Mouse (Mus musculus) CH12.LX (cell line): ENCODE data around the gene Klk6. TPM values are rescaled to one million over a fixed set of nuclear protein-coding genes. Genes with fewer than 3 reads are reported as not detected.

Experiments used
- DNase-seq: peaks from one replicate; pipeline ENCODE4 v3.0.0-alpha.2; 2013; ENCODE audit errors: extremely low read depth
- H3K27ac ChIP-seq: 2 replicates; pipeline ENCODE4 v1.5.1; 2012; ENCODE audit warnings: low read depth, mild to moderate bottlenecking, control low read depth, moderate library complexity; ENCODE audit not compliant: insufficient read depth
- H3K27me3 ChIP-seq: replicated peaks from 2 replicates; pipeline ENCODE3; 2012; ENCODE audit warnings: inconsistent platforms
- H3K36me3 ChIP-seq, 2 experiments: replicated peaks in 1 of 2; 2 replicates each; pipeline versions ENCODE3 to v1.6.1; 2012; ENCODE audit warnings: inconsistent platforms in 1 of 2, low read length in 1 of 2, mild to moderate bottlenecking in 1 of 2, mixed read lengths in 1 of 2, moderate library complexity in 1 of 2; ENCODE audit not compliant: control insufficient read depth in 1 of 2, insufficient read depth in 1 of 2
- H3K4me1 ChIP-seq, 2 experiments: 2 replicates each; pipeline ENCODE4 v1.6.1; 2012; ENCODE audit warnings: inconsistent platforms in 1 of 2, moderate library complexity in 1 of 2; ENCODE audit not compliant: insufficient read depth in 2 of 2, control insufficient read depth in 1 of 2
- H3K4me2 ChIP-seq: 2 replicates; pipeline ENCODE4 v1.6.1; 2012; ENCODE audit warnings: low read depth, mild to moderate bottlenecking, control low read depth; ENCODE audit not compliant: poor library complexity, insufficient read depth, severe bottlenecking
- H3K4me3 ChIP-seq, 3 experiments: fragments of 150-350 bp in 1 of 3; sonication (generic) in 1 of 3; replicated peaks in 1 of 3; 2 replicates each; pipeline versions ENCODE3 to v1.5.1; 2011 to 2012; ENCODE audit warnings: low read depth in 2 of 3, low read length in 2 of 3, mild to moderate bottlenecking in 2 of 3, moderate library complexity in 2 of 3, control low read depth in 1 of 3, improper control_type of control experiment in 1 of 3, inconsistent platforms in 1 of 3, mixed read lengths in 1 of 3; ENCODE audit not compliant: poor library complexity in 1 of 3
- H3K79me2 ChIP-seq: replicated peaks from 2 replicates; pipeline ENCODE4 v1.6.1; 2012; ENCODE audit warnings: mild to moderate bottlenecking, moderate library complexity; ENCODE audit not compliant: control insufficient read depth, poor library complexity, insufficient read depth, severe bottlenecking; ENCODE audit errors: extremely low read depth
- H3K9ac ChIP-seq: 2 replicates; pipeline ENCODE4 v1.6.1; 2012; ENCODE audit warnings: low read depth, mild to moderate bottlenecking, control low read depth, moderate library complexity; ENCODE audit not compliant: insufficient read depth
- H3K9me3 ChIP-seq: replicated peaks from 2 replicates; pipeline ENCODE3; 2012; ENCODE audit warnings: low read length, inconsistent platforms, mixed read lengths
- CHD2 ChIP-seq: IDR thresholded peaks from 2 replicates; pipeline ENCODE4 v1.6.1; 2011; ENCODE audit warnings: low read length, improper control_type of control experiment
- CTCF ChIP-seq, 2 experiments: IDR thresholded peaks in 1 of 2; conservative IDR thresholded peaks in 1 of 2; 2 replicates each; pipeline ENCODE4 v1.5.1; 2011 to 2012; ENCODE audit warnings: low read depth in 2 of 2, low read length in 2 of 2, improper control_type of control experiment in 1 of 2, inconsistent platforms in 1 of 2, mild to moderate bottlenecking in 1 of 2, moderate library complexity in 1 of 2
- ETS1 ChIP-seq: conservative IDR thresholded peaks from 2 replicates; pipeline ENCODE4 v1.6.1; 2012; ENCODE audit warnings: low read depth, mild to moderate bottlenecking, inconsistent platforms, low read length, improper control_type of control experiment, moderate library complexity
- JUND ChIP-seq: conservative IDR thresholded peaks from 2 replicates; pipeline ENCODE4 v1.6.1; 2011; ENCODE audit warnings: low read depth, low read length, improper control_type of control experiment
- KAT2A ChIP-seq: IDR thresholded peaks from 2 replicates; pipeline ENCODE4 v1.6.1; 2012; ENCODE audit warnings: low read length, improper control_type of control experiment, inconsistent platforms; ENCODE audit not compliant: insufficient replicate concordance
- MAZ ChIP-seq: IDR thresholded peaks from 2 replicates; pipeline ENCODE4 v1.6.1; 2012; ENCODE audit warnings: low read depth, mild to moderate bottlenecking, inconsistent platforms, low read length, improper control_type of control experiment, moderate library complexity
- POLR2AphosphoS2 ChIP-seq: IDR thresholded peaks from 2 replicates; pipeline ENCODE4 v1.6.1; 2011; ENCODE audit warnings: low read depth, low read length, improper control_type of control experiment
- TBP ChIP-seq: conservative IDR thresholded peaks from 2 replicates; pipeline ENCODE4 v1.6.1; 2011; ENCODE audit warnings: low read depth, low read length, improper control_type of control experiment
- TCF12 ChIP-seq: IDR thresholded peaks from 2 replicates; pipeline ENCODE4 v1.6.1; 2014; ENCODE audit warnings: low read depth, mild to moderate bottlenecking, inconsistent platforms, low read length, improper control_type of control experiment
- dilution Hi-C: fragments of 300-500 bp; cut with MboI; formaldehyde crosslinking; loops from 2 replicates; pipeline ENCODE4 v1.14.3; 2020; ENCODE audit warnings: low sequenced_read_pairs; ENCODE audit not compliant: extremely low pct_unique_long_range_greater_than_20kb, extremely low pct_ligation_motif_present
- in situ Hi-C: fragments of 300-500 bp; cut with MboI; formaldehyde crosslinking; loops from 3 replicates; pipeline ENCODE4 v1.14.3; 2019; ENCODE audit warnings: low sequenced_read_pairs, low pct_ligation_motif_present, low pct_unique_long_range_greater_than_20kb, mixed read lengths
- polyA plus RNA-seq: library from polyadenylated mRNA; unstranded; fragments of >175 nt; gene quantifications from 2 replicates; pipeline ENCODE4 v1.2.1, GENCODE M21; 2012; ENCODE audit warnings: low read depth; ENCODE audit not compliant: insufficient read length
- total RNA-seq, 2 experiments: library from RNA; depleted of rRNA; stranded (reverse); fragments of 300-350 nt in 1 of 2; fragments of >200 nt in 1 of 2; gene quantifications; 2 replicates each; pipeline ENCODE4 v1.2.3; 2012 to 2014

Klk6 gene
- total and polyA plus RNA-seq, 3 experiments, result not detected

GRCm38 (mm10) chr7:43878281-43878680 is 54.0 kb downstream of the Klk6 start:
- Histone ChIP-seq H3K79me2 (no peaks in the 10 kb centered on the region), H3K27ac (no peak overlapping the region), H3K9me3 (peaks cover 4% of the 10 kb centered on the region), H3K4me2 (no peak overlapping the region)
- TF ChIP-seq ETS1, result no peak
- no peak for TF ChIP-seq JUND
- peak in 1 of 2 experiments; percentile 11; a peak in 1 of 4 replicates for TF ChIP-seq CTCF (conservative IDR thresholded peaks at IDR 0.05 in 1 of 2, IDR thresholded peaks at IDR 0.05 in 1 of 2; ENCODE audit: low read depth in 2 of 2, low read length in 2 of 2)
- TF ChIP-seq KAT2A, result no peak
- TF ChIP-seq MAZ, result no peak
- TF ChIP-seq TBP, result no peak
- no peak for TF ChIP-seq POLR2AphosphoS2
- TF ChIP-seq, all 38 proteins: peak for 1
- in situ Hi-C loops, result no loop called here
- no peak overlapping the region for H3K4me3 ChIP-seq
- H3K4me1 ChIP-seq, result peaks cover 9 to 28% of the 10 kb centered on the region in 2 experiments
- no peaks in the 10 kb centered on the region for H3K36me3 ChIP-seq
- no peak overlapping the region for H3K9ac ChIP-seq
- H3K27me3 ChIP-seq, result peaks cover 68% of the 10 kb centered on the region
- DNase-seq, result no peak
- dilution Hi-C loops, result no loop called here

DNA sequence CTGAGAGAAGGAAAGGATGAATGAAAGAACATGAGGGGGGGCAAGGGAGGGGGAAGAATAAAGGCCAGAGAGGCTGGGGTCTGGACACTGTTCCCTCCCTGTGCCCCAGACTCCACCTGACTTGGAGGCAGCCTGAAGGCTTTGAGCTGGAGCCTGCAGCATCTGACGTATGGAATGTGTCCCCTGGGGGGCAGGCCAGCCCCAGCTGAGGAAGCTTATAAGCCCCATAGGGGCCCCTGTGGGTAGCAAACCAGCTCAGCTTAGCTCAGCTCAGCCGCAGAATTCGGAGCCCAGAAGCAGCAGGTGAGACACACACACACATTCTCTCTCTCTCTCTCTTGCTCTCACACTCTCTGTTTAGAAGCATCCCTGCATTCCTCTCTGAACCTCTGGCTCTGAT is 56.6 kb downstream of the Klk6 start, which contains the start of gene Klk4:
Gene Klk4 (plus strand): TSS at position 249 of the 400 bp plus-strand sequence.
- in situ Hi-C loops, result loop anchor here (5.0 kb wide), 1 partner anchor 41 kb away; no protein-coding TSS in a partner anchor
- Histone ChIP-seq H3K4me2 (no peak within 1 kb of the TSS), H3K79me2 (no peaks in the 10 kb centered on the region), H3K9me3 (peaks cover 7% of the 10 kb centered on the region), H3K4me1 (peaks cover 9 to 34% of the 10 kb centered on the region in 2 experiments), H3K27ac (no peak within 1 kb of the TSS), H3K4me3 (no peak within 1 kb of the TSS), H3K36me3 (no peaks in the 10 kb centered on the region), H3K27me3 (peaks cover 70% of the 10 kb centered on the region), H3K9ac (no peak within 1 kb of the TSS)
- dilution Hi-C loops, result no loop called here
- peak; percentile 43 for DNase-seq
- TF ChIP-seq TCF12 (no peak), CHD2 (no peak)

Other genes with a start within 250 kb of the Klk6 start
Only the 20 nearest of the 22 such genes appear.
- not detected in 2 replicates for gene Zfp819, start 217.3 kb upstream of the Klk6 start, total RNA-seq (2012; rRNA removed)
- not detected in 2 replicates for gene Zfp819, start 217.3 kb upstream of the Klk6 start, total RNA-seq (2014; rRNA removed)
- not detected in 2 replicates for gene Zfp819, start 217.3 kb upstream of the Klk6 start, polyA plus RNA-seq
- gene Ceacam18, start 189.8 kb upstream of the Klk6 start, total RNA-seq (2012; rRNA removed), result not detected in 2 replicates
- gene Ceacam18, start 189.8 kb upstream of the Klk6 start, total RNA-seq (2014; rRNA removed), result not detected in 2 replicates
- not detected in 2 replicates for gene Ceacam18, start 189.8 kb upstream of the Klk6 start, polyA plus RNA-seq
- not detected in 2 replicates for gene Siglece, start 164.3 kb upstream of the Klk6 start, total RNA-seq (2012; rRNA removed)
- 0.14 TPM in 1 of 2 replicates, not detected in the other for gene Siglece, start 164.3 kb upstream of the Klk6 start, total RNA-seq (2014; rRNA removed)
- gene Siglece, start 164.3 kb upstream of the Klk6 start, polyA plus RNA-seq, result 0.14 and 0.23 TPM in 2 replicates
- gene Ctu1, start 152.5 kb upstream of the Klk6 start, total RNA-seq (2012; rRNA removed), result 6.9 and 7.8 TPM in 2 replicates
- gene Ctu1, start 152.5 kb upstream of the Klk6 start, total RNA-seq (2014; rRNA removed), result 7.2 TPM in 2 replicates
- 5.3 and 5.5 TPM in 2 replicates for gene Ctu1, start 152.5 kb upstream of the Klk6 start, polyA plus RNA-seq
- not detected in 2 replicates for gene Klk14, start 134.1 kb upstream of the Klk6 start, total RNA-seq (2012; rRNA removed)
- not detected in 2 replicates for gene Klk14, start 134.1 kb upstream of the Klk6 start, total RNA-seq (2014; rRNA removed)
- not detected in 2 replicates for gene Klk14, start 134.1 kb upstream of the Klk6 start, polyA plus RNA-seq
- gene Klk13, start 111.9 kb upstream of the Klk6 start, total RNA-seq (2012; rRNA removed), result not detected in 2 replicates
- not detected in 2 replicates for gene Klk13, start 111.9 kb upstream of the Klk6 start, total RNA-seq (2014; rRNA removed)
- gene Klk13, start 111.9 kb upstream of the Klk6 start, polyA plus RNA-seq, result not detected in 2 replicates
- not detected in 2 replicates for gene Klk12, start 55.6 kb upstream of the Klk6 start, total RNA-seq (2012; rRNA removed)
- gene Klk12, start 55.6 kb upstream of the Klk6 start, total RNA-seq (2014; rRNA removed), result not detected in 2 replicates
- not detected in 2 replicates for gene Klk12, start 55.6 kb upstream of the Klk6 start, polyA plus RNA-seq
- gene Klk11, start 49.9 kb upstream of the Klk6 start, total RNA-seq (2012; rRNA removed), result not detected in 2 replicates
- not detected in 2 replicates for gene Klk11, start 49.9 kb upstream of the Klk6 start, total RNA-seq (2014; rRNA removed)
- gene Klk11, start 49.9 kb upstream of the Klk6 start, polyA plus RNA-seq, result not detected in 2 replicates
- not detected in 2 replicates for gene Klk10, start 43.5 kb upstream of the Klk6 start, total RNA-seq (2012; rRNA removed)
- not detected in 2 replicates for gene Klk10, start 43.5 kb upstream of the Klk6 start, total RNA-seq (2014; rRNA removed)
- gene Klk10, start 43.5 kb upstream of the Klk6 start, polyA plus RNA-seq, result not detected in 2 replicates
- gene Klk9, start 32.6 kb upstream of the Klk6 start, total RNA-seq (2012; rRNA removed), result 0.08 TPM in 1 of 2 replicates, not detected in the other
- gene Klk9, start 32.6 kb upstream of the Klk6 start, total RNA-seq (2014; rRNA removed), result not detected in 2 replicates
- not detected in 2 replicates for gene Klk9, start 32.6 kb upstream of the Klk6 start, polyA plus RNA-seq
- gene Klk8, start 26.9 kb upstream of the Klk6 start, total RNA-seq (2012; rRNA removed), result 43.5 and 51.2 TPM in 2 replicates
- 2.3 and 5.5 TPM in 2 replicates for gene Klk8, start 26.9 kb upstream of the Klk6 start, total RNA-seq (2014; rRNA removed)
- gene Klk8, start 26.9 kb upstream of the Klk6 start, polyA plus RNA-seq, result 5.0 and 5.3 TPM in 2 replicates
- gene Klk7, start 13.2 kb upstream of the Klk6 start, total RNA-seq (2012; rRNA removed), result not detected in 2 replicates
- not detected in 2 replicates for gene Klk7, start 13.2 kb upstream of the Klk6 start, total RNA-seq (2014; rRNA removed)
- gene Klk7, start 13.2 kb upstream of the Klk6 start, polyA plus RNA-seq, result not detected in 2 replicates
- gene Klk5, start 17.5 kb downstream of the Klk6 start, total RNA-seq (2012; rRNA removed), result not detected in 2 replicates
- gene Klk5, start 17.5 kb downstream of the Klk6 start, total RNA-seq (2014; rRNA removed), result not detected in 2 replicates
- gene Klk5, start 17.5 kb downstream of the Klk6 start, polyA plus RNA-seq, result not detected in 2 replicates
- gene Klk4, start 56.7 kb downstream of the Klk6 start, total RNA-seq (2012; rRNA removed), result not detected in 2 replicates
- gene Klk4, start 56.7 kb downstream of the Klk6 start, total RNA-seq (2014; rRNA removed), result not detected in 2 replicates
- 0.26 TPM in 1 of 2 replicates, not detected in the other for gene Klk4, start 56.7 kb downstream of the Klk6 start, polyA plus RNA-seq
- not detected in 2 replicates for gene Klk15, start 109.2 kb downstream of the Klk6 start, total RNA-seq (2012; rRNA removed)
- not detected in 2 replicates for gene Klk15, start 109.2 kb downstream of the Klk6 start, total RNA-seq (2014; rRNA removed)
- gene Klk15, start 109.2 kb downstream of the Klk6 start, polyA plus RNA-seq, result not detected in 2 replicates
- not detected in 2 replicates for gene Klk1b8, start 126.2 kb downstream of the Klk6 start, total RNA-seq (2012; rRNA removed)
- gene Klk1b8, start 126.2 kb downstream of the Klk6 start, total RNA-seq (2014; rRNA removed), result not detected in 2 replicates
- gene Klk1b8, start 126.2 kb downstream of the Klk6 start, polyA plus RNA-seq, result not detected in 2 replicates
- not detected in 2 replicates for gene Klk1b1, start 142.3 kb downstream of the Klk6 start, total RNA-seq (2012; rRNA removed)
- gene Klk1b1, start 142.3 kb downstream of the Klk6 start, total RNA-seq (2014; rRNA removed), result not detected in 2 replicates
- not detected in 2 replicates for gene Klk1b1, start 142.3 kb downstream of the Klk6 start, polyA plus RNA-seq
- gene Klk1b9, start 151.6 kb downstream of the Klk6 start, total RNA-seq (2012; rRNA removed), result not detected in 2 replicates
- not detected in 2 replicates for gene Klk1b9, start 151.6 kb downstream of the Klk6 start, total RNA-seq (2014; rRNA removed)
- not detected in 2 replicates for gene Klk1b9, start 151.6 kb downstream of the Klk6 start, polyA plus RNA-seq
- not detected in 2 replicates for gene Klk1b11, start 171.4 kb downstream of the Klk6 start, total RNA-seq (2012; rRNA removed)
- gene Klk1b11, start 171.4 kb downstream of the Klk6 start, total RNA-seq (2014; rRNA removed), result not detected in 2 replicates
- not detected in 2 replicates for gene Klk1b11, start 171.4 kb downstream of the Klk6 start, polyA plus RNA-seq
- gene Klk1b26, start 187.7 kb downstream of the Klk6 start, total RNA-seq (2012; rRNA removed), result not detected in 2 replicates
- gene Klk1b26, start 187.7 kb downstream of the Klk6 start, total RNA-seq (2014; rRNA removed), result not detected in 2 replicates
- not detected in 2 replicates for gene Klk1b26, start 187.7 kb downstream of the Klk6 start, polyA plus RNA-seq